In genomic region chr6:30132399-30132798, GRCm38 (mm10) we compare ENCODE assay signal across 22 mouse cellular contexts.
"Had no signal": no experiment of that assay in that cellular context is flagged by ENCODE, and none has a peak within 500 bp of the region (broad histone marks: within the 10 kb centered on the region; RNA-seq: fewer than 3 reads in every experiment).

No protein-coding gene starts in this region.

- H3K4me3 ChIP-seq: intestine, embryonic 15.5 days; kidney, embryonic 15.5 days; limb, embryonic 12.5 days; limb, embryonic 15.5 days; megakaryocyte, embryonic 14.5 days; midbrain, embryonic 15.5 days; neural tube, embryonic 12.5 days; stomach, embryonic 15.5 days had no signal

- ATAC-seq: intestine, embryonic 15.5 days; midbrain, embryonic 15.5 days had no signal

- H3K36me3 ChIP-seq: midbrain, embryonic 15.5 days had no signal

- H3K9me3 ChIP-seq: intestine, embryonic 15.5 days; kidney, embryonic 15.5 days; limb, embryonic 12.5 days; limb, embryonic 15.5 days; megakaryocyte, embryonic 14.5 days; midbrain, embryonic 15.5 days; neural tube, embryonic 12.5 days; stomach, embryonic 15.5 days had no signal

- DNase-seq: kidney, adult 11 months; kidney, adult 8-10 months; kidney, postnatal 10 days; kidney, postnatal 36 days; left cerebral cortex, postnatal 4 days; lung, adult 2 months; lung, postnatal 14 days; retina, postnatal 1 day; right cerebral cortex, postnatal 25 days; spleen, adult 18-20 months; thymus, adult 18-20 months; thymus, postnatal 36 days had no signal

- H3K4me1 ChIP-seq: intestine, embryonic 15.5 days; limb, embryonic 12.5 days; limb, embryonic 15.5 days; midbrain, embryonic 15.5 days; neural tube, embryonic 12.5 days; stomach, embryonic 15.5 days had no signal

- H3K27me3 ChIP-seq: intestine, embryonic 15.5 days; kidney, embryonic 15.5 days; limb, embryonic 12.5 days; limb, embryonic 15.5 days; megakaryocyte, embryonic 14.5 days; midbrain, embryonic 15.5 days; neural tube, embryonic 12.5 days; stomach, embryonic 15.5 days had no signal

- H3K9ac ChIP-seq: intestine, embryonic 15.5 days; kidney, embryonic 15.5 days; limb, embryonic 12.5 days; limb, embryonic 15.5 days; midbrain, embryonic 15.5 days; neural tube, embryonic 12.5 days; stomach, embryonic 15.5 days had no signal

- H3K4me2 ChIP-seq: intestine, embryonic 15.5 days; kidney, embryonic 15.5 days; limb, embryonic 12.5 days; limb, embryonic 15.5 days; midbrain, embryonic 11.5 days; midbrain, embryonic 15.5 days; neural tube, embryonic 12.5 days; stomach, embryonic 15.5 days had no signal

- H3K27ac ChIP-seq: intestine, embryonic 15.5 days; kidney, embryonic 15.5 days; limb, embryonic 12.5 days; limb, embryonic 15.5 days; macrophage; midbrain, embryonic 15.5 days; neural tube, embryonic 12.5 days; stomach, embryonic 15.5 days had no signal
